In genomic region chr17:87445917-87446766, GRCm38 (mm10) we compare ENCODE assay signal across 8 mouse cellular contexts. TPM values are rescaled to one million over a fixed set of nuclear protein-coding genes. Genes with fewer than 3 reads are reported as not detected.
A peak's percentile ranks its signal among the peaks of the same experiment; 100 is the strongest.
DNase-seq lines count a peak whose midpoint lies in the region; ATAC-seq and TF ChIP-seq lines count a peak whose summit lies in the region.

No protein-coding gene starts in this region.

- H3K4me3 ChIP-seq in intestine, postnatal 0 days (ENCODE audit: low read depth, low read length), result peak overlapping the region; percentile 99
- H3K4me3 ChIP-seq in liver, adult 2 months (ENCODE audit: insufficient read depth, low read depth, low read length), result peak overlapping the region; percentile 85
- peak overlapping the region; percentile 98 for H3K4me3 ChIP-seq in midbrain, postnatal 0 days (ENCODE audit: low read depth, low read length)

- peaks cover 19% of the 10 kb centered on the region; the same call in 1 of the 2 replicates for H3K79me2 ChIP-seq in liver, adult 2 months (ENCODE audit: control insufficient read depth, insufficient read depth, low read length)

- no peak for TF ChIP-seq POLR2A in liver, adult 2 months (IDR thresholded peaks at IDR 0.05; ENCODE audit: extremely low read depth, insufficient read depth, low read length)

- peak overlapping the region; percentile 97 for H3K9ac ChIP-seq in intestine, postnatal 0 days (ENCODE audit: low read depth, low read length)
- H3K9ac ChIP-seq in liver, adult 2 months (ENCODE audit: low read depth, low read length), result peak overlapping the region; percentile 87
- H3K9ac ChIP-seq in midbrain, postnatal 0 days (replicated peaks; ENCODE audit: low read length, poor library complexity, severe bottlenecking), result peak overlapping the region; percentile 99

- TF ChIP-seq CTCF in intestine, postnatal 0 days (IDR thresholded peaks at IDR 0.05; ENCODE audit: low read depth), result no peak
- no peak for TF ChIP-seq CTCF in liver, adult 2 months (IDR thresholded peaks at IDR 0.05; ENCODE audit: low read depth, low read length)
- TF ChIP-seq CTCF in midbrain, postnatal 0 days (IDR thresholded peaks at IDR 0.05), result no peak

- H3K4me2 ChIP-seq in intestine, postnatal 0 days (replicated peaks; ENCODE audit: low read depth), result peak overlapping the region; percentile 72
- H3K4me2 ChIP-seq in midbrain, postnatal 0 days (ENCODE audit: low read depth, low read length, poor library complexity, severe bottlenecking), result peak overlapping the region; percentile 52

- no peaks in the 10 kb centered on the region for H3K27me3 ChIP-seq in intestine, postnatal 0 days (replicated peaks; ENCODE audit: control insufficient read depth, insufficient read depth, low read length)
- no peaks in the 10 kb centered on the region for H3K27me3 ChIP-seq in liver, adult 2 months (ENCODE audit: control insufficient read depth, insufficient read depth, low read length)
- H3K27me3 ChIP-seq in midbrain, postnatal 0 days (ENCODE audit: insufficient read depth, low read length), result no peaks in the 10 kb centered on the region
- no peaks in the 10 kb centered on the region for H3K27me3 ChIP-seq in splenic B cell, adult 2 months (ENCODE audit: control insufficient read depth, insufficient read depth, low read length, poor library complexity, severe bottlenecking)

- peak overlapping the region; percentile 95 for H3K27ac ChIP-seq in intestine, postnatal 0 days (ENCODE audit: low read depth, low read length)
- H3K27ac ChIP-seq in liver, adult 2 months (replicated peaks; ENCODE audit: insufficient read depth, low read depth, low read length), result peak overlapping the region; percentile 70
- peak overlapping the region; percentile 99 for H3K27ac ChIP-seq in midbrain, postnatal 0 days (ENCODE audit: low read depth, low read length)

- 3% methylated on average over 56 of the region's 86 CpGs for WGBS in intestine, postnatal 0 days
- WGBS in liver, adult 2 months, result under 1% methylated on average over 74 of the region's 86 CpGs
- WGBS in midbrain, postnatal 0 days, result 1% methylated on average over 39 of the region's 86 CpGs

- DNase-seq in right cerebral cortex, adult 18-20 months, result peak; percentile 69
- DNase-seq in right cerebral cortex, adult 2 months (ENCODE audit: low spot score in 2 of 2), result no peak
- DNase-seq in embryo, embryonic 10.5 days (ENCODE audit: low spot score), result peak; percentile 80
- DNase-seq in gastrocnemius, postnatal 4 days (ENCODE audit: low spot score in 2 of 2), result peak; percentile 58 to 73
- no peak for DNase-seq in liver, adult 2 months (ENCODE audit: extremely low read depth, low read depth, low spot score)
- DNase-seq in midbrain, postnatal 0 days (ENCODE audit: low spot score), result peak; percentile 81
- DNase-seq in splenic B cell, adult 2 months (ENCODE audit: low read depth, low spot score), result peak; percentile 77

- no peaks in the 10 kb centered on the region for H3K36me3 ChIP-seq in intestine, postnatal 0 days (ENCODE audit: control insufficient read depth, insufficient read depth)
- H3K36me3 ChIP-seq in liver, adult 2 months (ENCODE audit: control insufficient read depth, insufficient read depth, low read length), result peaks cover 3% of the 10 kb centered on the region; the same call in 1 of the 2 replicates
- no peaks in the 10 kb centered on the region for H3K36me3 ChIP-seq in midbrain, postnatal 0 days (ENCODE audit: insufficient read depth, low read length)
- H3K36me3 ChIP-seq in splenic B cell, adult 2 months (ENCODE audit: control insufficient read depth, insufficient read depth, low read length, poor library complexity, severe bottlenecking), result no peaks in the 10 kb centered on the region

- ATAC-seq in intestine, postnatal 0 days, result peak; percentile 52
- ATAC-seq in midbrain, postnatal 0 days (ENCODE audit: low FRiP score), result peak; percentile 64

- 0 out of 2 replicates have a peak, but pooled peaks cover 10% of the 10 kb centered on the region for H3K4me1 ChIP-seq in intestine, postnatal 0 days (replicated peaks; ENCODE audit: control insufficient read depth, insufficient read depth, low read length)
- peaks cover 7% of the 10 kb centered on the region for H3K4me1 ChIP-seq in liver, adult 2 months (ENCODE audit: control insufficient read depth, insufficient read depth, low read length)
- H3K4me1 ChIP-seq in midbrain, postnatal 0 days (ENCODE audit: insufficient read depth, low read length), result peaks cover 7% of the 10 kb centered on the region; the same call in 1 of the 2 replicates

- H3K9me3 ChIP-seq in intestine, postnatal 0 days (ENCODE audit: control insufficient read depth), result no peaks in the 10 kb centered on the region
- no peaks in the 10 kb centered on the region for H3K9me3 ChIP-seq in midbrain, postnatal 0 days (ENCODE audit: low read length)

RNA-seq across cellular contexts. Expression of gene Calm2, which starts 0.6 kb away (rescaled TPM):
- total RNA-seq in gastrocnemius, postnatal 4 days (2021), result 100 to 1,000 TPM; 356 to 375 TPM
- polyA plus RNA-seq in intestine, postnatal 0 days (2015; fragmentation: Nextera tagmentation; extraction: Ambion mirVana), result 756 and 774 TPM in 2 replicates
- total RNA-seq in liver, adult 2 months (2014; rRNA removed), result 181 and 257 TPM in 2 replicates
- 19.7 and 20.9 TPM in 2 replicates for polyA plus RNA-seq in liver, adult 2 months (2012; rRNA removed)
- total RNA-seq in midbrain, postnatal 0 days (2014; rRNA removed), result 1,303 and 1,380 TPM in 2 replicates
- 3,238 and 3,263 TPM in 2 replicates for polyA plus RNA-seq in midbrain, postnatal 0 days (2015; fragmentation: Nextera tagmentation; extraction: Ambion mirVana)

RNA-seq across cellular contexts. Expression of gene Stpg4, which starts 18.6 kb away (rescaled TPM):
- total RNA-seq in gastrocnemius, postnatal 4 days (2021), result not detected
- polyA plus RNA-seq in intestine, postnatal 0 days (2015; fragmentation: Nextera tagmentation; extraction: Ambion mirVana), result not detected in 2 replicates
- total RNA-seq in liver, adult 2 months (2014; rRNA removed), result not detected in 2 replicates
- not detected in 2 replicates for polyA plus RNA-seq in liver, adult 2 months (2012; rRNA removed)
- total RNA-seq in midbrain, postnatal 0 days (2014; rRNA removed), result not detected in 2 replicates
- 0.27 and 0.28 TPM in 2 replicates for polyA plus RNA-seq in midbrain, postnatal 0 days (2015; fragmentation: Nextera tagmentation; extraction: Ambion mirVana)

Comparison
In these comparisons a context has a peak if more than half of its experiments do, and no peak if none do; other contexts are left out.
1. DNase-seq: peak in right cerebral cortex, adult 18-20 months (single experiment), embryo, embryonic 10.5 days (single experiment), gastrocnemius, postnatal 4 days (2 of 2), midbrain, postnatal 0 days (single experiment) and splenic B cell, adult 2 months (single experiment); none in right cerebral cortex, adult 2 months (0 of 2) and liver, adult 2 months (single experiment).
2. Peak in every context shown above with its lines, with median percentiles within 50 percentile points of each other: H3K27ac ChIP-seq, H3K4me3 ChIP-seq and H3K9ac ChIP-seq.